Mouse (Mus musculus) left cerebral cortex, adult 2 months (tissue): Measurements from ENCODE around the gene Hspb11. TPM values are rescaled to one million over a fixed set of nuclear protein-coding genes. Genes with fewer than 3 reads are reported as not detected.
A peak's percentile ranks its signal among the peaks of the same experiment; 100 is the strongest.

Experiments used
- DNase-seq, 2 experiments: peaks; one replicate each; pipeline ENCODE4 v3.0.0; 2021 to 2022; ENCODE audit warnings: low spot score in 2 of 2, mixed read lengths in 1 of 2; ENCODE audit errors: extremely low spot score in 1 of 2
- H3K27ac ChIP-seq: fragments of 200-600 bp; 2 replicates; pipeline ENCODE4 v1.8.1; 2022
- H3K4me3 ChIP-seq: fragments of 200-600 bp; 2 replicates; pipeline ENCODE4 v1.8.1; 2022
- CTCF ChIP-seq: fragments of 200-600 bp; IDR thresholded peaks from 2 replicates; pipeline ENCODE4 v1.8.1; 2022; ENCODE audit warnings: antibody characterized with exemption, mild to moderate bottlenecking, moderate library complexity
- intact Hi-C: fragments of 180-260 bp; cut with DNase I; formaldehyde crosslinking; loops from one replicate; pipeline ENCODE4 v1.15.1; 2025
- total RNA-seq, 2 experiments: library from RNA; stranded (reverse); gene quantifications; 2 replicates each; pipeline ENCODE4 v1.2.3; 2021

Hspb11 gene
- total RNA-seq, 2 experiments from 2014 or later: 13.9 to 17.7 TPM

DNA sequence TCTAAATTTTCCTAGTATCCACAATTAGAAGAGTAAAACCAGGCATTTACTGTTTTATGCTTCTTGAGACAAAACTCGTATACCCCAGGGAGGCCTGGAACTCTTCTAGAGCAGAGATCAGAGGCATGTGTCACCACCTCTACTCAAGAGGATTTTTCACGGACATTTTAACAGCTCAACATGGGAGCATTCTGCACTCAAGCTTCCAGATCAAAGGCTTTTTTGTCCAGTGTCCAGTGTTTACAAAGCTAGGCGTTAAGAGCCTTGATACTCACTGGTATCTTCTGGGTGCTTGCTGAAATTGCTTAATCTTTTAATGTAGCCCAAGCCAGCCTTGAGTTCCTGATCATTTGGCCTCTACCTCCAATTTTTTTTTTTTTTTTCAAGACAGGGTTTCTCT, 21.2 kb upstream of the Hspb11 start:
- no peak for DNase-seq
- Histone ChIP-seq H3K27ac (no peak overlapping the region), H3K4me3 (no peak overlapping the region)
- intact Hi-C loops: loop anchor here (2.0 kb wide), 1 partner anchor 43 kb away; no protein-coding TSS in a partner anchor
- TF ChIP-seq CTCF: no peak

DNA sequence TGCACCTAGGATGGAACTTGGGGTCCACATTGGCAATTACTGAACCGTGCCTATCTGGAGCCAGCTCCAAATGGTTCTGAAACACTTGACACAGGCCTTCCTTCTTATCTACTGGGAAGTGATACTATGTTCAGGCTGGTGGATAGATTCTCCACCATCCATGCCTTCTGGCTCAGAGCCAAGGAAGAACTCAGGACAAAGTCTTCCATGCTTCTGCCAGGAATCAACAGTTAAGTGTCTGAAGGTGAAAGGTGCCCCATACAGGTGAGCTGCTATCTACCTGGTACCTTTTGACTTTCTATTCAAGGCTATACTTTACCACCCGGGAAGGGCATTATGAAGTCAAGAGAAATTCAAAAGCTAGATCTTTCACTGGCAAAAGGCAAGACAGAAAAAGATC, 15.1 kb upstream of the Hspb11 start:
- Histone ChIP-seq H3K4me3 (no peak overlapping the region), H3K27ac (no peak overlapping the region)
- TF ChIP-seq CTCF: no peak
- DNase-seq: no peak
- intact Hi-C loops: no loop called here

DNA sequence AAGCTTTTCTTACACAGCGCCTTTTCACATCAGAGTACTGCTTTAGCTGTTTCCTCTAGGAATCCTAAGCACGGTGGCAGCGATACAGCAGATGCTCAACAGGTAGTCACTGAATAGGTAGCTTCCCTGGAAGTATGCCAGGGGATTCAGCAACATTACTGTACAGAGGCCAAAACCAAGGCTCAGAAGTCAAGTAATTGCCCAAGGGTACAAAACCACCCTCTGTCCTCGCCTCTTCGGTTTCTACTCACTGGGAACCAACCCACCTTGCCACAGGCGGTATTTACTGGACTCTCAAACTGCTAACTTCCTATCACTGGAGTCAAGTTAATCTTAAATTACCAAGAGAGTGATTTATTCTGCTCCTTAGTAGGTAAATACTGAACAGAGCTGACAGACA, 13.2 kb upstream of the Hspb11 start:
- H3K4me3 ChIP-seq: no peak overlapping the region
- DNase-seq: no peak
- no peak for TF ChIP-seq CTCF
- intact Hi-C loops: no loop called here
- no peak overlapping the region for H3K27ac ChIP-seq

DNA sequence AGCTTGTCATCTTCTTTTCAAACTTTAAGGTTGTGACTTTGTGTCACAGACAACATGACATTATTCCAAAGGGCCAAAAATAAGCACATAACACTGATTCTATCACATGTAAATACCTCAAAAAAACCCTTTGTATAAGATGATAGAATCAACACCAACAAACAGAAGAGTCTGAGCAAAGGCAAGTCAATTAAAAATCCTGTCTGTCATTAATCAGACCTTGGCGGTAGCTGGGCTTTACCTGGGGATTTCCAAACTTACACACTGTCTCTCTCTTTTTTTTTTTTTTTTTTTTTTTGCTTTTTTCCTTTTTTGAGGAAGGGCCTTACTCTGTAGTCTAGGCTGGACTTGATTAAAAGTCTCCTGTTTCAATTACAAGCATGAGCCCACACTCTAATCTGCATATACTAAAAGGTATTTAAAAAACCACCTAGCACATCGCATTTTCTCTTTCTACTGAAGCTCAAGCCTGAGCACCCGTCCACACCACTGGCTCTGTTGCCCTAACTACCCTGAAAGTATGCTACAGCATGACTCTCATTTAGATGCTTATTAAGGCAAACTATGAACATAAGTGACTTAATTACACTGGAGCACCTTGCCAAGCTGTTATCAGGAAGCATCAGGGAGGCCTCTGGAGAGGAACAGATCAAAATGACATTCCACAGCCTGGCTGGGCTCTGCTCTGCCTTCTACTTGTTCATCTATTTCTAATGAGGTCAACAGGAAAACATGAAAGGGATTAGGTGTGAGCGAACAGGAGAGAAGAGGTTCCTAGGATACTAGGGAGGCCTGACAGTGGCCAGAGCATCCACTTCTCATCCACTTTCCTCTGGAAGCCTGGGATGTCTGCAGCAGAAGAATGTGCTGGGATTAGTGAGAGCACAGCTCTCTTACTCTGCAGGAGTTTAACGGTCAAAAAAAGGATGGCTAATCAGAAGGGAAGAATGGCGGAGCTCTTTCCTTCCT, 9.7 kb upstream of the Hspb11 start:
- TF ChIP-seq CTCF: no peak
- Histone ChIP-seq H3K27ac (peak overlapping the region; percentile 40), H3K4me3 (no peak overlapping the region)
- no peak for DNase-seq
- intact Hi-C loops: no loop called here

DNA sequence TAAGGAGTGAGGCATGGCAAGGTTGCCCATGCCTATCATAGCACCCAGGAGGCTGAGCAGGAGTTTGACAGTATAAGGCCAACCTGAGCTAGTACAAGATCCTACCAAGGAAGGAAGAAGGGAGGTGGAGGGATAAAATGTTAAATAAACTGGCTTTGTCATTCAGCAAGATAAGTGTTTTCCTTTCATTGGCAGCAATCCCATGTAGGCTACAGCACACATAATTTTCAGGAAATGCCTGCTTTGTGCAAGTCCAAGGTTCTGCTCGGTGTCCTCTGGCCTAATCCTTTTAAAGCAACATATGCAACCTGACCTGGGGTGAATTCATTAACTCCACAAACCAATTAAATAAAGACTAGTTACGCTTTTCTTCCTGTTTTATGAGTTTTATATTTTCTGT, 8.0 kb upstream of the Hspb11 start:
- DNase-seq: no peak
- Histone ChIP-seq H3K27ac (no peak overlapping the region), H3K4me3 (no peak overlapping the region)
- intact Hi-C loops: no loop called here
- no peak for TF ChIP-seq CTCF

DNA sequence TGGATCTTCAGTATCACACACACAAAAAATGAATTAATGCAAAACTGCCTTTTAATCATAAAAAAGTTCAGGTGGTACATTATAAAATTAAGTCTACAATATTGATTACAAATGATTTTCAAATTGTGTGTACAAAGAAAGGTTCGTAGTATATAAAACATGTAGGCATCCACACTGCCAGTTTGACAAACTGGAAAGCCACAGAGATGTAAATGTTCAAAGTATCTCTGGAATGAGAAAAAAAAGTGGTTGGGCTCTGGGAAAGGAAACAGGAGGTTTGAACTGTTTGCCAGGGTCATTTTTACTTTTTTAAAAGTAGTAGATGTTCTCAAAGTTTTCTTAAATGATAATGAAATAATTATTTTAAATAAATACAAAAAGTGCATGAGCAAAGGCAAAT, 7.4 kb upstream of the Hspb11 start:
- no peak overlapping the region for H3K4me3 ChIP-seq
- no peak for DNase-seq
- H3K27ac ChIP-seq: no peak overlapping the region
- TF ChIP-seq CTCF: no peak
- intact Hi-C loops: no loop called here

DNA sequence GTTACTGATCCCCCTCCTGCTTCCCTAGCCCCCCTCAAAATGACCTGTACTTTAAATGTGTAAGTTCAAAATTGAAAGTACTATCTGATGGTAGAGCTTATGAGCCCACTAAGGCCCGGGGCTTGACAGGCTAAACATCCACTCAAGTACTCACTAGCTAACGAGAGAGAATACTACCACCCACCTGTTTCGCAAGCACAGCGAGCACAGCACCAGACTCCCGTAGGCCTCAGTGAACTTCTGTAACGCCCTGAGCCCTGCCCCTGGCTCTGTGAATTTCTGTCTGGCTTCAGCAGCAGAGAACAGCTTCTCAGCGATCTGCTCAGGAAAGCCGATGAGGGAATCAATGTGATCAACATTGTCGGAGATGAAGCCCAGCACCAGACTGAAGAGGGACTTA, 6.3 kb upstream of the Hspb11 start:
- intact Hi-C loops: no loop called here
- no peak for TF ChIP-seq CTCF
- Histone ChIP-seq H3K4me3 (no peak overlapping the region), H3K27ac (no peak overlapping the region)
- DNase-seq: no peak

DNA sequence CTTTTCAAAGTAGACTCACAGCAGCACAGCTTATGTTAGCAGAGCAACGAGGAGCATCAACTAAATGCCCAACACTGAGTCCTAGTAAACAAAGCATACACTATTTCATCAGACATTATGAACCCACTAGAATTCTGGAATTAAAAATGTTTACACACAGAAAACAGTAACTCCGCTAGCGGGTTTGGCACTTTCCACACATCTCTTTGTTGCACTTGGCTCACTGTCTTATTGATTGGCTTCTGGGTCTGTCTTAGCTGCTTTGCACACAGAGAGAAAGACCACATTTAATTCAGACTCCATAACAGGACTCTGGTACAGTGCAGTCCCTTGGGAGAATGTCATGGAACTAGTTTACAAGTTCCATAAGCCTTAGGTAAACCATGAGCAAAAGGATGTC, 5.3 kb upstream of the Hspb11 start:
- intact Hi-C loops: no loop called here
- Histone ChIP-seq H3K4me3 (no peak overlapping the region), H3K27ac (no peak overlapping the region)
- no peak for TF ChIP-seq CTCF
- no peak for DNase-seq

GRCm38 (mm10) chr4:107249471-107249870, 3.9 kb upstream of the Hspb11 start:
- peak in 1 of 2 experiments; percentile 23 for DNase-seq
- Histone ChIP-seq H3K27ac (no peak overlapping the region), H3K4me3 (no peak overlapping the region)
- no peak for TF ChIP-seq CTCF
- intact Hi-C loops: no loop called here

GRCm38 (mm10) chr4:107250494-107250893, 2.9 kb upstream of the Hspb11 start:
- DNase-seq: peak in 1 of 2 experiments; percentile 26
- intact Hi-C loops: loop anchor here (1.0 to 5.0 kb wide), 3 partner anchors 68 to 402 kb away; no protein-coding TSS in a partner anchor
- H3K27ac ChIP-seq: no peak overlapping the region
- peak; percentile 71 for TF ChIP-seq CTCF
- H3K4me3 ChIP-seq: no peak overlapping the region

- peak overlapping the region; percentile 79; the same call in 1 of the 2 replicates for H3K27ac ChIP-seq
- intact Hi-C loops: loop anchor here (5.0 kb wide), 2 partner anchors 70 to 400 kb away; no protein-coding TSS in a partner anchor
- peak overlapping the region; percentile 78 for H3K4me3 ChIP-seq
- no peak for TF ChIP-seq CTCF
- DNase-seq: no peak
Observed at GRCm38 (mm10) chr4:107252522-107252921, 871 bp upstream of the Hspb11 start.

DNA sequence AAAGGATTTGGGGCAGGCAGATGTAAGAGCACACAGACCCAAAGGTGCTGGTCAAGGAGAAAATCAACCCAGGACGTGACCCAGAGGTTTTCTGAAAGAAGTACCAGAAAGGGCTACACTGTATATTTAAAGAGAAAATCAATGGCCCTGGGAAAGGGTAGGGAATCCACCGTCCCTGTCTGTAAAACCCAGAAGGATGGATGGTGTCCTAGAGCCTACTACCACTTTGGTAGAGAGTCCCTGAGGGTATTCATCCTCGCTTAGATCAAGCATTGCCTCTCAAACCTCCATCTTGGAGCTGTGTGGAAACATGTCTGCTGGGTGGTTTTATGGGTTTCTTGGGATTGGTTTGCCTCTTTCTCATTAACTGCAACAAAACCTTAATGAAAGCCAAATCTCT, 1.0 kb downstream of the Hspb11 start:
- intact Hi-C loops: loop anchor here (5.0 kb wide), 2 partner anchors 72 to 398 kb away; no protein-coding TSS in a partner anchor
- TF ChIP-seq CTCF: no peak
- peak overlapping the region; percentile 78 for H3K4me3 ChIP-seq
- no peak for DNase-seq
- peak overlapping the region; percentile 91 for H3K27ac ChIP-seq
